Mouse (Mus musculus) MEL (cell line): Measurements from ENCODE around the gene Mpzl3. TPM values are rescaled to one million over a fixed set of nuclear protein-coding genes. Genes with fewer than 3 reads are reported as not detected.
A peak's percentile ranks its signal among the peaks of the same experiment; 100 is the strongest.

Source experiments
- DNase-seq: peaks from one replicate; pipeline ENCODE4 v3.0.0; 2011; ENCODE audit warnings: low read depth, low spot score
- H3K27ac ChIP-seq: 2 replicates; pipeline ENCODE4 v1.5.1; 2012; ENCODE audit warnings: low read depth, mild to moderate bottlenecking, control low read depth, low read length, moderate library complexity; ENCODE audit not compliant: control insufficient read depth
- H3K27me3 ChIP-seq, 2 experiments: fragments of 150-350 bp in 1 of 2; sonication (generic) in 1 of 2; 2 replicates each; pipeline ENCODE4 v1.6.1; 2012; ENCODE audit warnings: low read length in 2 of 2, mild to moderate bottlenecking in 2 of 2, improper control_type of control experiment in 1 of 2, moderate library complexity in 1 of 2; ENCODE audit not compliant: insufficient read depth in 2 of 2, control insufficient read depth in 1 of 2
- H3K36me3 ChIP-seq, 2 experiments: 2 replicates each; pipeline ENCODE4 v1.6.1; 2012 to 2014; ENCODE audit warnings: low read length in 2 of 2, improper control_type of control experiment in 1 of 2, inconsistent platforms in 1 of 2, mild to moderate bottlenecking in 1 of 2; ENCODE audit not compliant: insufficient read depth in 2 of 2, control insufficient read depth in 1 of 2
- H3K4me1 ChIP-seq, 2 experiments: fragments of 150-350 bp in 1 of 2; sonication (generic) in 1 of 2; 2 replicates each; pipeline ENCODE4 v1.6.1; 2012; ENCODE audit warnings: low read length in 2 of 2, improper control_type of control experiment in 1 of 2, mild to moderate bottlenecking in 1 of 2; ENCODE audit not compliant: insufficient read depth in 2 of 2, control insufficient read depth in 1 of 2
- H3K4me3 ChIP-seq, 2 experiments: fragments of 150-350 bp in 1 of 2; sonication (generic) in 1 of 2; 2 replicates each; pipeline ENCODE4 v1.5.1; 2012; ENCODE audit warnings: low read depth in 2 of 2, low read length in 2 of 2, mild to moderate bottlenecking in 2 of 2, moderate library complexity in 2 of 2, control low read depth in 1 of 2, improper control_type of control experiment in 1 of 2; ENCODE audit not compliant: control insufficient read depth in 1 of 2, insufficient read depth in 1 of 2
- H3K79me2 ChIP-seq: 2 replicates; pipeline ENCODE4 v1.6.1; 2012; ENCODE audit warnings: mild to moderate bottlenecking, low read length, moderate library complexity; ENCODE audit not compliant: control insufficient read depth, poor library complexity, insufficient read depth
- H3K9ac ChIP-seq: 2 replicates; pipeline ENCODE4 v1.6.1; 2012; ENCODE audit warnings: low read depth, mild to moderate bottlenecking, control low read depth, low read length, moderate library complexity; ENCODE audit not compliant: control insufficient read depth, poor library complexity, severe bottlenecking
- H3K9me3 ChIP-seq: fragments of 150-350 bp; sonication (generic); replicated peaks from 2 replicates; pipeline ENCODE4 v1.6.1; 2012; ENCODE audit warnings: mild to moderate bottlenecking, low read length, improper control_type of control experiment, moderate library complexity; ENCODE audit not compliant: insufficient read depth
- CHD1 ChIP-seq: IDR thresholded peaks from 2 replicates; pipeline ENCODE4 v1.6.1; 2012; ENCODE audit warnings: low read depth, mild to moderate bottlenecking, inconsistent platforms, low read length, improper control_type of control experiment
- CHD2 ChIP-seq: IDR thresholded peaks from 2 replicates; pipeline ENCODE4 v1.6.1; 2011; ENCODE audit warnings: low read length, improper control_type of control experiment
- CTCF ChIP-seq, 3 experiments: IDR thresholded peaks in 2 of 3; conservative IDR thresholded peaks in 1 of 3; 2 replicates each; pipeline ENCODE4 v1.5.1; 2011 to 2012; ENCODE audit warnings: low read length in 3 of 3, low read depth in 2 of 3, mild to moderate bottlenecking in 2 of 3, improper control_type of control experiment in 1 of 3, inconsistent platforms in 1 of 3, mixed read lengths in 1 of 3, moderate library complexity in 1 of 3; ENCODE audit not compliant: control insufficient read depth in 1 of 3, insufficient read depth in 1 of 3, poor library complexity in 1 of 3, severe bottlenecking in 1 of 3
- E2F4 ChIP-seq: IDR thresholded peaks from 2 replicates; pipeline ENCODE4 v1.6.1; 2011; ENCODE audit warnings: low read depth, low read length, improper control_type of control experiment, borderline replicate concordance
- ELF1 ChIP-seq: IDR thresholded peaks from 2 replicates; pipeline ENCODE4 v1.6.1; 2014; ENCODE audit warnings: low read depth, mild to moderate bottlenecking, inconsistent platforms, low read length, improper control_type of control experiment, moderate library complexity
- EP300 ChIP-seq, 2 experiments: IDR thresholded peaks; 2 replicates each; pipeline ENCODE4 v1.6.1; 2011; ENCODE audit warnings: improper control_type of control experiment in 2 of 2, low read length in 2 of 2, low read depth in 1 of 2, mild to moderate bottlenecking in 1 of 2
- GABPA ChIP-seq: IDR thresholded peaks from 2 replicates; pipeline ENCODE4 v1.6.1; 2012; ENCODE audit warnings: low read depth, mild to moderate bottlenecking, inconsistent platforms, low read length, improper control_type of control experiment, moderate library complexity
- GATA1 ChIP-seq: IDR thresholded peaks from 2 replicates; pipeline ENCODE4 v1.6.1; 2011; ENCODE audit warnings: low read depth, low read length, improper control_type of control experiment
- HCFC1 ChIP-seq: IDR thresholded peaks from 2 replicates; pipeline ENCODE4 v1.6.1; 2012; ENCODE audit warnings: low read depth, mild to moderate bottlenecking, inconsistent platforms, low read length, improper control_type of control experiment, moderate library complexity
- MAFK ChIP-seq: IDR thresholded peaks from 2 replicates; pipeline ENCODE4 v1.6.1; 2011; ENCODE audit warnings: low read depth, mild to moderate bottlenecking, low read length, improper control_type of control experiment, borderline replicate concordance
- MEF2A ChIP-seq: IDR thresholded peaks from 2 replicates; pipeline ENCODE4 v1.6.1; 2014; ENCODE audit warnings: low read depth, mild to moderate bottlenecking, inconsistent platforms, low read length, improper control_type of control experiment; ENCODE audit not compliant: poor library complexity, insufficient replicate concordance, severe bottlenecking; ENCODE audit errors: extremely low read depth
- MXI1 ChIP-seq: IDR thresholded peaks from 2 replicates; pipeline ENCODE4 v1.6.1; 2011; ENCODE audit warnings: mild to moderate bottlenecking, low read depth, low read length, improper control_type of control experiment
- MYC ChIP-seq: IDR thresholded peaks from 2 replicates; pipeline ENCODE4 v1.6.1; 2011; ENCODE audit warnings: low read depth, mild to moderate bottlenecking, low read length, improper control_type of control experiment, moderate library complexity
- NELFE ChIP-seq: IDR thresholded peaks from 2 replicates; pipeline ENCODE4 v1.6.1; 2011; ENCODE audit warnings: low read depth, low read length, improper control_type of control experiment
- NRF1 ChIP-seq: IDR thresholded peaks from 2 replicates; pipeline ENCODE4 v1.6.1; 2014; ENCODE audit warnings: low read depth, mild to moderate bottlenecking, inconsistent platforms, low read length, improper control_type of control experiment, moderate library complexity; ENCODE audit not compliant: poor library complexity, insufficient read depth, severe bottlenecking
- RAD21 ChIP-seq: IDR thresholded peaks from 2 replicates; pipeline ENCODE4 v1.6.1; 2011; ENCODE audit warnings: mild to moderate bottlenecking, low read depth, low read length, improper control_type of control experiment
- RCOR1 ChIP-seq: IDR thresholded peaks from 2 replicates; pipeline ENCODE4 v1.6.1; 2012; ENCODE audit warnings: low read depth, mild to moderate bottlenecking, inconsistent platforms, low read length, improper control_type of control experiment
- SMC3 ChIP-seq: IDR thresholded peaks from 2 replicates; pipeline ENCODE4 v1.6.1; 2011; ENCODE audit warnings: low read depth, low read length, improper control_type of control experiment
- USF1 ChIP-seq: IDR thresholded peaks from 2 replicates; pipeline ENCODE4 v1.6.1; 2014; ENCODE audit warnings: low read depth, mild to moderate bottlenecking, inconsistent platforms, low read length, improper control_type of control experiment, moderate library complexity
- USF2 ChIP-seq, 2 experiments: IDR thresholded peaks; 2 replicates each; pipeline ENCODE4 v1.6.1; 2011 to 2012; ENCODE audit warnings: improper control_type of control experiment in 2 of 2, low read length in 2 of 2, borderline replicate concordance in 1 of 2, inconsistent platforms in 1 of 2, low read depth in 1 of 2, mild to moderate bottlenecking in 1 of 2; ENCODE audit not compliant: insufficient read depth in 1 of 2
- ZC3H11A ChIP-seq: IDR thresholded peaks from 2 replicates; pipeline ENCODE4 v1.6.1; 2012; ENCODE audit warnings: low read depth, mild to moderate bottlenecking, inconsistent platforms, low read length, improper control_type of control experiment
- ZMIZ1 ChIP-seq: IDR thresholded peaks from 2 replicates; pipeline ENCODE4 v1.6.1; 2012; ENCODE audit warnings: low read depth, mild to moderate bottlenecking, inconsistent platforms, low read length, improper control_type of control experiment, moderate library complexity
- polyA plus RNA-seq, 2 experiments: library from polyadenylated mRNA; stranded (reverse) in 1 of 2; unstranded in 1 of 2; fragments of >175 nt in 1 of 2; fragments of >200 nt in 1 of 2; gene quantifications; 2 replicates each; pipeline versions ENCODE4 v1.2.1 to v1.2.4; 2012; ENCODE audit warnings: low replicate concordance in 2 of 2, low read depth in 1 of 2; ENCODE audit not compliant: insufficient read length in 2 of 2, insufficient read depth in 1 of 2, missing spikeins in 1 of 2
- total RNA-seq: library from RNA; depleted of rRNA; stranded (reverse); fragments of 300-350 nt; gene quantifications from 2 replicates; pipeline ENCODE4 v1.2.3, GENCODE M21; 2012

Gene Mpzl3
- total and polyA plus RNA-seq, 3 experiments: not detected

GRCm38 (mm10) chr9:45022800-45023199 lies 32.2 kb upstream of the Mpzl3 start:
- peak; percentile 80 for DNase-seq
- H3K9me3 ChIP-seq: no peaks in the 10 kb centered on the region
- H3K4me1 ChIP-seq: peaks cover 0 to 6% of the 10 kb centered on the region in 2 experiments; a peak in 3 of 4 replicates
- no peak overlapping the region for H3K27ac ChIP-seq
- no peak overlapping the region for H3K9ac ChIP-seq
- no peaks in the 10 kb centered on the region for H3K79me2 ChIP-seq
- peaks cover 7 to 12% of the 10 kb centered on the region in 2 experiments for H3K27me3 ChIP-seq
- H3K36me3 ChIP-seq: no peaks in the 10 kb centered on the region
- H3K4me3 ChIP-seq: no peak overlapping the region
- peak; percentile 81 to 85 (median 84) for TF ChIP-seq CTCF (IDR thresholded peaks at IDR 0.05 in 2 of 3, conservative IDR thresholded peaks at IDR 0.05 in 1 of 3; ENCODE audit: control insufficient read depth in 1 of 3, insufficient read depth in 1 of 3, low read depth in 2 of 3, low read length in 3 of 3, poor library complexity in 1 of 3, severe bottlenecking in 1 of 3)
- TF ChIP-seq SMC3: peak; percentile 93
- TF ChIP-seq ZC3H11A: peak; percentile 88
- TF ChIP-seq RAD21: peak; percentile 82
- TF ChIP-seq ZMIZ1: no peak
- no peak for TF ChIP-seq MAFK

GRCm38 (mm10) chr9:45023638-45024037 lies 31.3 kb upstream of the Mpzl3 start:
- H3K9ac ChIP-seq: no peak overlapping the region
- TF ChIP-seq GABPA (no peak), MXI1 (no peak), NRF1 (no peak), NELFE (no peak), CHD2 (no peak), CHD1 (no peak), ELF1 (no peak), EP300 (IDR thresholded peaks at IDR 0.05; ENCODE audit: low read depth in 1 of 2, low read length in 2 of 2) (no peak)
- H3K9me3 ChIP-seq: no peaks in the 10 kb centered on the region
- peaks cover 0 to under 1% of the 10 kb centered on the region in 2 experiments; a peak in 2 of 4 replicates for H3K4me1 ChIP-seq
- no peaks in the 10 kb centered on the region for H3K79me2 ChIP-seq
- H3K27me3 ChIP-seq: peaks cover 7 to 19% of the 10 kb centered on the region in 2 experiments
- no peak for DNase-seq
- no peaks in the 10 kb centered on the region for H3K36me3 ChIP-seq
- no peak overlapping the region for H3K4me3 ChIP-seq
- H3K27ac ChIP-seq: no peak overlapping the region

DNA sequence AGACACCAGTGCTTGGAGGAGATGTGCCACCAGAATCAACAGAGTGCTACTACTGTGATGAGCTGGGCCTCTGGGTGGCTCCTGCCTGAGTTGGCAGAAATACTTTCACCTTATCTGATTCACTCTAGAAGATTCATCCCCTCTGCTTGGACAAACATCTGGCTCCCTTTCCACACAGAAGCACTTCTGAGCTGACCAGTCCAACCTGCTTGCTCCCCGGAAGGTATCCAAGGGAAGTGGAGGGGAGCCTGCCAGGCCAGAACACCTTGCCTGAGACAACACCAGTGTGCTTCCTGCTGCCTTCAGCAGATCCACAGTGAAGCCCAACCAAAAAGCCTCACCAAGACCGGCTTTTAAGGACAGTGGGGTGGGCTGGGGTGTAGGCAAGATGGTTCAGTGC lies 30.8 kb upstream of the Mpzl3 start:
- DNase-seq: no peak
- H3K36me3 ChIP-seq: no peaks in the 10 kb centered on the region
- no peaks in the 10 kb centered on the region for H3K79me2 ChIP-seq
- H3K4me1 ChIP-seq: no peaks in the 10 kb centered on the region
- H3K27ac ChIP-seq: no peak overlapping the region
- no peaks in the 10 kb centered on the region for H3K9me3 ChIP-seq
- H3K4me3 ChIP-seq: no peak overlapping the region
- no peak overlapping the region for H3K9ac ChIP-seq
- peaks cover 7 to 24% of the 10 kb centered on the region in 2 experiments for H3K27me3 ChIP-seq
- no peak for TF ChIP-seq ZMIZ1
- no peak for TF ChIP-seq MYC
- TF ChIP-seq MEF2A: no peak
- TF ChIP-seq RCOR1: no peak
- TF ChIP-seq HCFC1: no peak
- no peak for TF ChIP-seq GATA1
- TF ChIP-seq E2F4: no peak
- no peak for TF ChIP-seq USF1
- no peak for TF ChIP-seq USF2 (IDR thresholded peaks at IDR 0.05; ENCODE audit: borderline replicate concordance in 1 of 2, insufficient read depth in 1 of 2, low read depth in 1 of 2, low read length in 2 of 2)
